Mouse (Mus musculus) liver, embryonic 14.5 days (tissue): ENCODE data around the gene Plcl2. TPM values are rescaled to one million over a fixed set of nuclear protein-coding genes. Genes with fewer than 3 reads are reported as not detected.

Source experiments
- ATAC-seq: fragments of 200-750 bp; cut with Nextera tagmentation; 2 replicates; pipeline ENCODE4 v1.8.0; 2017; ENCODE audit warnings: moderate number of reproducible peaks, mild to moderate bottlenecking, moderate library complexity; ENCODE audit not compliant: insufficient read depth
- DNase-seq, 3 experiments: peaks; one replicate each; pipeline ENCODE4 v3.0.0-alpha.2; 2012 to 2013; ENCODE audit warnings: low read depth in 3 of 3, low spot score in 3 of 3
- H3K27ac ChIP-seq: fragments of 300-500 bp; sonication (generic); 2 replicates; pipeline ENCODE4 v1.5.1; 2014; ENCODE audit warnings: moderate library complexity, mild to moderate bottlenecking, control low read depth, inconsistent platforms
- H3K27me3 ChIP-seq: fragments of 300-500 bp; sonication (generic); 2 replicates; pipeline ENCODE4 v1.6.1; 2014; ENCODE audit warnings: mild to moderate bottlenecking, low read length, moderate library complexity; ENCODE audit not compliant: control insufficient read depth, insufficient read depth
- H3K36me3 ChIP-seq: fragments of 300-500 bp; sonication (generic); replicated peaks from 2 replicates; pipeline ENCODE4 v1.6.1; 2014; ENCODE audit warnings: low read depth; ENCODE audit not compliant: control insufficient read depth, insufficient read depth
- H3K4me1 ChIP-seq, 2 experiments: fragments of 200-500 bp in 1 of 2; fragments of 300-500 bp in 1 of 2; sonication (generic) in 1 of 2; replicated peaks; 2 replicates each; pipeline ENCODE4 v1.6.1; 2012 to 2014; ENCODE audit warnings: antibody characterized with exemption in 1 of 2, inconsistent platforms in 1 of 2, low read length in 1 of 2; ENCODE audit not compliant: control insufficient read depth in 2 of 2, insufficient read depth in 2 of 2
- H3K4me2 ChIP-seq: fragments of 300-500 bp; sonication (generic); 2 replicates; pipeline ENCODE4 v1.6.1; 2014; ENCODE audit warnings: low read depth, mild to moderate bottlenecking, control low read depth, moderate library complexity
- H3K4me3 ChIP-seq, 2 experiments: fragments of 200-500 bp in 1 of 2; fragments of 300-500 bp in 1 of 2; sonication (generic) in 1 of 2; 2 replicates each; pipeline ENCODE4 v1.5.1; 2012 to 2014; ENCODE audit warnings: low read depth in 2 of 2, low read length in 2 of 2, mild to moderate bottlenecking in 2 of 2, control low read depth in 1 of 2, inconsistent platforms in 1 of 2, moderate library complexity in 1 of 2; ENCODE audit not compliant: insufficient read depth in 1 of 2
- H3K9ac ChIP-seq: fragments of 300-500 bp; sonication (generic); replicated peaks from 2 replicates; pipeline ENCODE4 v1.6.1; 2014; ENCODE audit warnings: mild to moderate bottlenecking, control low read depth, moderate library complexity
- H3K9me3 ChIP-seq: fragments of 300-500 bp; sonication (generic); 2 replicates; pipeline ENCODE4 v1.6.1; 2016; ENCODE audit warnings: low read length, mixed read lengths; ENCODE audit not compliant: control insufficient read depth
- CTCF ChIP-seq: IDR thresholded peaks from 2 replicates; pipeline ENCODE4 v1.5.1; 2016; ENCODE audit warnings: antibody characterized with exemption, low read depth, control low read depth
- EP300 ChIP-seq: IDR thresholded peaks from 2 replicates; pipeline ENCODE4 v1.6.1; 2016; ENCODE audit warnings: antibody characterized with exemption, low read depth
- WGBS: fragments of 180-500 bp; shearing (Covaris S2); extraction: QIAGEN DNeasy Blood & Tissue Kit; methylation state at CpG from one replicate; pipeline ENCODE4 v1.1.7; 2014; ENCODE audit not compliant: insufficient replicate concordance; 5-methylcytosine and 5-hydroxymethylcytosine counted together
- polyA plus RNA-seq, 2 experiments: library from polyadenylated mRNA; depleted of rRNA in 1 of 2; stranded (reverse) in 1 of 2; unstranded in 1 of 2; fragments of >200 nt; fragmentation: Nextera tagmentation in 1 of 2; extraction: Ambion mirVana in 1 of 2; gene quantifications; 2 replicates each; pipeline versions ENCODE4 v1.2.1 to v1.2.3; 2012 to 2014

The Plcl2 gene
- polyA plus RNA-seq, 2 experiments: 1.2 to 1.9 TPM

- H3K4me2 ChIP-seq: no peak overlapping the region
- DNase-seq (no peak), ATAC-seq (no peak)
- no peaks in the 10 kb centered on the region for H3K4me1 ChIP-seq
- no peak overlapping the region for H3K27ac ChIP-seq
- H3K27me3 ChIP-seq: no peaks in the 10 kb centered on the region
- WGBS: 21% methylated on average over 6 of the region's 6 CpGs
- H3K36me3 ChIP-seq: no peaks in the 10 kb centered on the region
- no peaks in the 10 kb centered on the region for H3K9me3 ChIP-seq
- no peak overlapping the region for H3K4me3 ChIP-seq
- H3K9ac ChIP-seq: no peak overlapping the region
- TF ChIP-seq EP300 (no peak), CTCF (no peak)
Measured at GRCm38 (mm10) chr17:50729577-50729976, 220.4 kb downstream of the Plcl2 start.

- H3K4me2 ChIP-seq: no peak overlapping the region
- no peak overlapping the region for H3K27ac ChIP-seq
- 57% methylated on average over 2 of the region's 2 CpGs for WGBS
- TF ChIP-seq CTCF (no peak), EP300 (no peak)
- no peaks in the 10 kb centered on the region for H3K27me3 ChIP-seq
- no peaks in the 10 kb centered on the region for H3K4me1 ChIP-seq
- H3K9ac ChIP-seq: no peak overlapping the region
- DNase-seq: no peak
- no peaks in the 10 kb centered on the region for H3K36me3 ChIP-seq
- no peak for ATAC-seq
- no peak overlapping the region for H3K4me3 ChIP-seq
- no peaks in the 10 kb centered on the region for H3K9me3 ChIP-seq
Measured at GRCm38 (mm10) chr17:50730896-50731295, 221.7 kb downstream of the Plcl2 start.

GRCm38 (mm10) chr17:50731876-50732275, 222.7 kb downstream of the Plcl2 start:
- Histone ChIP-seq H3K27me3 (no peaks in the 10 kb centered on the region), H3K4me3 (no peak overlapping the region), H3K27ac (no peak overlapping the region), H3K9ac (no peak overlapping the region), H3K4me2 (no peak overlapping the region), H3K4me1 (no peaks in the 10 kb centered on the region), H3K36me3 (no peaks in the 10 kb centered on the region), H3K9me3 (no peaks in the 10 kb centered on the region)
- DNase-seq: no peak
- no peak for ATAC-seq
- WGBS: 66% methylated on average over 5 of the region's 5 CpGs
- TF ChIP-seq EP300: no peak
- TF ChIP-seq CTCF: 0 out of 2 replicates have a peak, but pooled peaks have one; percentile 30

- DNase-seq (no peak), ATAC-seq (no peak)
- H3K4me2 ChIP-seq: no peak overlapping the region
- no peak overlapping the region for H3K9ac ChIP-seq
- no peaks in the 10 kb centered on the region for H3K9me3 ChIP-seq
- no peaks in the 10 kb centered on the region for H3K4me1 ChIP-seq
- H3K36me3 ChIP-seq: no peaks in the 10 kb centered on the region
- no peak overlapping the region for H3K4me3 ChIP-seq
- TF ChIP-seq EP300 (no peak), CTCF (no peak)
- H3K27me3 ChIP-seq: no peaks in the 10 kb centered on the region
- 78% methylated on average over 7 of the region's 7 CpGs for WGBS
- H3K27ac ChIP-seq: no peak overlapping the region
Measured at GRCm38 (mm10) chr17:50733390-50733789, 224.2 kb downstream of the Plcl2 start.

- no peak overlapping the region for H3K9ac ChIP-seq
- 65% methylated on average over 6 of the region's 6 CpGs for WGBS
- TF ChIP-seq CTCF (no peak), EP300 (no peak)
- no peaks in the 10 kb centered on the region for H3K27me3 ChIP-seq
- no peak for DNase-seq
- no peaks in the 10 kb centered on the region for H3K9me3 ChIP-seq
- no peak overlapping the region for H3K4me2 ChIP-seq
- H3K36me3 ChIP-seq: no peaks in the 10 kb centered on the region
- no peak overlapping the region for H3K27ac ChIP-seq
- no peak overlapping the region for H3K4me3 ChIP-seq
- H3K4me1 ChIP-seq: no peaks in the 10 kb centered on the region
- no peak for ATAC-seq
Measured at GRCm38 (mm10) chr17:50734781-50735180, 225.6 kb downstream of the Plcl2 start.
